Mouse (Mus musculus) B cell, adult 2 months (primary cell): ENCODE measurements around the gene Nrm.
"Not testable (repeated sequence)": the region's sequence is repeated elsewhere in the genome, so short reads cannot be mapped to it uniquely, and the experiment has no call there.

Experiments used
- DNase-seq, 2 experiments: peaks; one replicate each; pipeline ENCODE4 v3.0.0; 2022

Gene Nrm

GRCm38 (mm10) chr17:35835424-35836140, 25.5 kb upstream of the Nrm start:
- no peak for DNase-seq

DNA sequence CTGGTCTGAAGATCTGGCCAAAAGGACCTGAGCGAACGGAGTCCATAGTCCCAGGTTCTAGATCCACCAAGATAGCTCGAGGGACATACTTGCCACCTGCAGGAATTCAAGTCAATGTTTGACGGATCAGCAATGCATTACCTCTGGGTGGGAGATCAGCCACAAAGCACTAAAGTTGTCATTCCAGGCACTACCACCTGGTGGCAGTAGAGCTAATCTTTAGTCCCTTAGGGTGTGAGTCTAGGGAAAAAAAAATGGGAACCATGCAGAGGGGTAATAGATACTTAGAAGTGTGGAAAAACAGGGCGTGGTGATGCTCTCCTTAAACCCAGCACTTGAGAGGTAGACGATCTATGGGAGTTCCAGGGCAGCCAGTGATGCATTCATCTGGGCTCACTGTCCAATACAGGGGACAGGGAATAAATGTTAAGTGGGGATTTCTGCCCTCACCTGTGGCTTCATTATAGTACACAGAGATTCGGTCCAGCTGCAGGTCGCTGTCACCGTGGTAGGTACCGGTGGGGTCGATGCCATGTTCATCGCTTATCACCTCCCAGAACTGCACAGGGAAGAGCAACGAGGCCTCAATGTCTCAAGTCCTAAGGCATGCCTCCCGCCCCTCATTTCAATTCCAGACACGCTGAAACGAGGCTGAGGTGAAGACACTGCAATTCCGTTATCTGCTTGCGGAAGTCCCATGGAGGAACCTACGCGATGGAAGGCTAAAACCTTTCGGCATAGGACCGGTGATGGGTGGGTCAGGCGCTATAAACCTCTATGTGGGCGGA, 24.7 kb upstream of the Nrm start:
- DNase-seq, result peak; percentile 86 to 89

- peak; percentile 64 to 70 for DNase-seq
Observed at GRCm38 (mm10) chr17:35836991-35837422, 24.1 kb upstream of the Nrm start.

- peak; percentile 55 to 62 for DNase-seq
Observed at GRCm38 (mm10) chr17:35837487-35837886, 23.6 kb upstream of the Nrm start.

DNA sequence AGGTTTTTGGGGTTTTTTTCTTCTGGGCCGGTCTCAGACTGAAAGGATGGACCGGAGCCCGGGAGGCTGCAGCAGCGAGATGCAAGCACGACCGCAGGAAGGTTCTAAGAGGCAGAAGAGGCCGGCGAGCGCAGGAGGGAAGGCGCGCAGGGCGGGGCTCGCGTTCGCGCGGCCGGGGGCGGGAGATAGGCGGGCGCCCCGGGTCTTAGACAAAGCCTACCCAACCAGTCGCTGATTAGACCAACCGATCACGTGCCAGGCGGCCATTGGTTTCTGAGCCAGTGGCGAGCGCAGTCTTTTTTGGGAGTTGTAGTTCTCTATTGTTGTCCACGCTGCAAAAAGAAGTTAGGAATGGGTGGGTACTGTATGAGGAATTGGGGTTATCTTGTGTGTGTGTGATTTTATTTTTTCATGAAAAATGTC, 23.0 kb upstream of the Nrm start, which contains the start of gene Tubb5:
Tubb5 (minus strand) TSS at position 185 of the 423 bp plus-strand sequence.
- DNase-seq, result peak; percentile 91

DNA sequence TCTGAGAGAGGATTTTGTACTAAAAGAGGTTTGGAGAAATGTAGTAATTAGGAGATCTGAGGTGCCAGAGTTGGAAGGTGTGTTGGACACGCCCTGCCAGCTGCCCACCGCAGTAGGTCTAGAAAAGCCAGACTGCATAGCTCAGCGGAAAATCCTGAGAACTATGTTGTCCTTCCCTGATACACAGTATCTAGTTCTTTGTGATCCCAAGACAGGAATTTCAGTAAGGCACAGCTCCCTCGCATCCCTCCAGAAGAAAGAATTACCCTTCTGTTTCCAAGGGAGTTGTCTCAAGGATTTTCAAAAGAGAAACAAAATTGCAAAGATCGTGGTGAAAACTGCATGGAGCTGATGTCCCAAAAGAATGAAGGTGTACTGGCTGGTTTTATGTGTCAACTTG, 22.5 kb upstream of the Nrm start:
- DNase-seq, result no peak

GRCm38 (mm10) chr17:35839002-35839401, 22.1 kb upstream of the Nrm start:
- not testable (repeated sequence) for DNase-seq

DNA sequence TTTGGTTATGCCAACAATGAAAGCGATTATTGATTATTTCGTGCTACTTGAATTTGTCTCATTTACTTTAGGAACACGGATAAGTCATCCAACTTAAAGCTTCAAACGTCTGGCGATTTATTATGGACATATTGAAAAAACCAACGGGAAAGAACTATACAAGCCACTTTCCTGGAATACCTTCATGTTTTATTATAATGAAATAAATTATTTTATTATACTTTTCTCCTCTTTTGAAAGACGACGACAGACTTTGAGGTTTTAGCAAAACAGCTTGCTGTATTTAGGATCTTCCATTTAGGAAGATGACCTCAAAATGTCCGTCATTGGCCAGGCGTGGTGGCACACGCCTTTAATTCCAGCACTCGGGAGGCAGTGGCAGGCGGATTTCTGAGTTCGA, 20.6 kb upstream of the Nrm start:
- no peak for DNase-seq

- DNase-seq, result peak; percentile 98 to 99
Observed at GRCm38 (mm10) chr17:35841076-35841950, 19.8 kb upstream of the Nrm start, which contains the start of gene Mdc1. Gene Mdc1, plus strand, starts transcription at chr17:35841515.

DNA sequence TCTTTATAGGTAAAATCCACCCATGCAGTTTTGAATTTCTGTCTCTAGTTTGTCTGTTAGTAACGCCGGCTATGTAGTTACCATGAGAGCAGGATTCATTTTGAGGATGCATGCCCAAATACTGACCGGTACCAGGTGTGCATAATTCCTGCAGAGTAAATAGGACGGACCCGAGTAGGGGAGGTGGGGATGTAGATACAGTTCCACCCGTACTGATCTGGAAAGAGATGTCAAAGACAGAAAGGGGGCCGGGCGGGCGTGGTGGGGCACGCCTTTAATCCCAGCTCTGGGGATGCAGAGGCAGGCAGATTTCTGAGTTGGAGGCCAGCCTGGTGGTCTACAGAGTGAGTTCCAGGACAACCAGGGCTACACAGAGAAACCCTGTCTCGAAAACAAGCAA, 19.1 kb upstream of the Nrm start:
- no peak for DNase-seq

GRCm38 (mm10) chr17:35843514-35843913, 17.6 kb upstream of the Nrm start:
- peak; percentile 24 to 27 for DNase-seq

DNA sequence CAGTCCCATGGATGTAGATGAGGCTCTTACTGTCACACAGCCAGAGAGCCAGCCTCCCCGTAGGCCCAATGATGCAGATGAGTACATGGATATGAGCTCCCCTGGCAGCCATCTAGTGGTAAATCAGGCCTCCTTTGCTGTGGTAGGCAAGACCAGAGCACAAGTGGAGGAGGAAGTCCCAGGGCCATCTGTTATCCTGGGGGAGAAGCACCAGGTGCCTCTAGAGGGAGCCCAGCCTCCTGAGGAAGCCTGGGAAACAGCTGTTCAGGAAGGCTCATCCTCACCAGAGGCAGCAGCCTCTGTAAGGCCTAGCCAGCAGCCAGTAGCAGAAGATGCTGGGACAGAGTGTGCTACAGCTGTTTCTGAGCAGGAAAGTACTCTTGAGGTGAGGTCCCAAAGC, 13.0 kb upstream of the Nrm start:
- no peak for DNase-seq

GRCm38 (mm10) chr17:35850974-35851373, 10.1 kb upstream of the Nrm start:
- no peak for DNase-seq

GRCm38 (mm10) chr17:35859371-35859770, 1.7 kb upstream of the Nrm start:
- no peak for DNase-seq

DNA sequence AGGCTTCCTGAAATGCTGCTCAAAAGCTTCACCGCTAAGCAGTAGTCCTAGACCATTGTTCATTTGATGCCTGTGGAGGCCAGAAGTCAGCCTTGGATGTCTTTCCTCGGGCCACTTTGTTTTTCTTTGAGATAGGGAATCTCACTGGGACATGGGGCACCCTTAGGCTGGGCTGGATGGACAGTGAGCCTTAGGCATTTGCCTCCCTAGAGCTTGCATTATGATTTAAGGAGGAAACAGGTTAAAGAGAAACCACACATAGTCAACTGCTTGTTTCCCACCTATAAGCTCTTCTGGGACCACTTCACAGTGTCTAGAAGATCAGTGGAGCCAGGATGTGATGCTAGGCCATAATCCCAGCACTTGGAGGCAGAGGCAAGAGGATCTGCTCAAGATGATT, 1.3 kb upstream of the Nrm start:
- no peak for DNase-seq

DNA sequence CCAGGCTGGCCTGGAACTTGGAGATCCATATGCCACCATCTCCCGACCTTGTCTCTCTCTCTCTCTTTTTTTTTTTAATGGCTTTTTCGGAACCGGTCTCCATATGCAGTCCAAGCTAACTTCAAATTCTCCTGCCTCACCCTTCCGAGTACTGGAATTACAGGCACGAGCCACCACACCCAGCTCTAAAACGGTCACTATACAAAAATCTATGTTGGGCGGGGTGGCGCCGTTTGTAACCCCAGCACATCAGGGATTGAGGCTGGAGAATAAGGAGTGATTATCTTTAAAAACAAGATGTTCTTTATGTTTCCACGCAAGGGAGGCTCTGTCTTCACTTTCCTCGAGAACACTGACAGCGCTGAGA, 304 bp upstream of the Nrm start:
- DNase-seq, result no peak

- no peak for DNase-seq
Observed at GRCm38 (mm10) chr17:35864832-35865353, 3.8 kb downstream of the Nrm start.

DNA sequence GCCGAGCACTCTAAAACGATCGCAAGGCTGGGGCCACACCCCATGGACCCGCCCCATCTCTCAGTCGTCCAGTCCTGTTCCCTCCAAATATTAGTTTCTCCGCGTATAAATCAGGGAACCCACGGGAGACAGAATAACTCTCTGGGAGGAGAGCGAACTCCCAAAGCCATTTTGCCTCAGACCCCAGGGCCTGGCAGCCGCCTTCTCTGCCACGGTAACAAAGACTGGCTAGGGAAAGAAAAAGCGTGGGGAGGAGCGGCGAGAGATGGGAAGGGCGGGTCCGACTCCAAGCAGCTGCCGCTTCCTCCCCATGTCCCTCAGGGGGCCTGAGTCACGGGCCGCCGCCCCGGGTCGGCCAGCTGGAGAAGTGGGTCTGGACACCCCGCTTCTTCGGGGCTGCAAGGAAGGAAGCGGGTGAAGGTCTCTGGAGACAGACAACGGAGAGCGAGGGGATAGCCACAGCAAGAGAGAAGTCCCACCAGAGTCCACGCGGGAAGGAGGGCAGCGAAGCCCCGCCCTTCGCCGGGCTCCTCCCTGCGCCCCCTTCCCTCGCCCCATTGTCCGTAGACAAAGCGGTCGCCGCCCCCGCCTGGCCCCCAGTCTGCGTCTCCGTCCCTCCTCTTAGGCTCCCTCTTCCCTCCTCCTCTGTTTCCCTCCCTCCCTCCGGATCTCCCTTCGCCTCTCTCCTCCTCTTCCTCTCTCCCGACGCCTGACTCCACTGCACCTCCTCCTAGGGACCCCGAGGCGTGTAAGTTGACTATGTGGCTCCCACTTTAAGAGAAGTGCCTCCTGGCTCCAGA, 4.6 kb downstream of the Nrm start, which contains the start of gene Ppp1r18:
Ppp1r18 (plus strand) TSS at position 113 of the 800 bp plus-strand sequence.
- DNase-seq, result peak; percentile 58 to 61

DNA sequence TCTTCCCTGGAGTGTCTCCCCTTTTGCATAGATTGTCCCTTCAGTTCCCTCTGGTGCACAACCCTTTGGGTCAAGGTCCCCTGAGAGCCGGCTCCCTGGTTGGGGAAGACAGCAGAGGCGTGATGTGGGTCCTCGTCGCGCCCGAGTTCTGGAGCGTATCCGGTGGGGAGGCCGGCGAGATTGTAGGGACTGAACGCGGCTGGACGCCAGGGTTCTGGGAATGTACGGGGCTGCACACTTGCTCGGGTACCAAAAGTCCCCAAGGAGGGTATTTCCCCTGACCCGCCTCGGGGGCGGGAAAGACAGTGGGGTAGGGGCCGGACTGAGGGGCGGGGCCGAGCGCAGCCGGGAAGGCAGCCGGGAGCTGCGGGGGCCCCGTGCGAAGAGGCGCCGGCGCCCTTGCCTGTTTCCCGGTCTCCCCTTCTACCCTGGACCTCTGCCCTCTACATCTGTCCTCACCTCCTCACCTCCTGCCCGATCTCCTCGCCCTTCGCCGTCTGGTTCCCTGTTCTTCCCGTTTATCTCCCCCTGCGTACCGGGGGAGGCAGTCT, 5.2 kb downstream of the Nrm start:
- peak; percentile 56 to 57 for DNase-seq

DNA sequence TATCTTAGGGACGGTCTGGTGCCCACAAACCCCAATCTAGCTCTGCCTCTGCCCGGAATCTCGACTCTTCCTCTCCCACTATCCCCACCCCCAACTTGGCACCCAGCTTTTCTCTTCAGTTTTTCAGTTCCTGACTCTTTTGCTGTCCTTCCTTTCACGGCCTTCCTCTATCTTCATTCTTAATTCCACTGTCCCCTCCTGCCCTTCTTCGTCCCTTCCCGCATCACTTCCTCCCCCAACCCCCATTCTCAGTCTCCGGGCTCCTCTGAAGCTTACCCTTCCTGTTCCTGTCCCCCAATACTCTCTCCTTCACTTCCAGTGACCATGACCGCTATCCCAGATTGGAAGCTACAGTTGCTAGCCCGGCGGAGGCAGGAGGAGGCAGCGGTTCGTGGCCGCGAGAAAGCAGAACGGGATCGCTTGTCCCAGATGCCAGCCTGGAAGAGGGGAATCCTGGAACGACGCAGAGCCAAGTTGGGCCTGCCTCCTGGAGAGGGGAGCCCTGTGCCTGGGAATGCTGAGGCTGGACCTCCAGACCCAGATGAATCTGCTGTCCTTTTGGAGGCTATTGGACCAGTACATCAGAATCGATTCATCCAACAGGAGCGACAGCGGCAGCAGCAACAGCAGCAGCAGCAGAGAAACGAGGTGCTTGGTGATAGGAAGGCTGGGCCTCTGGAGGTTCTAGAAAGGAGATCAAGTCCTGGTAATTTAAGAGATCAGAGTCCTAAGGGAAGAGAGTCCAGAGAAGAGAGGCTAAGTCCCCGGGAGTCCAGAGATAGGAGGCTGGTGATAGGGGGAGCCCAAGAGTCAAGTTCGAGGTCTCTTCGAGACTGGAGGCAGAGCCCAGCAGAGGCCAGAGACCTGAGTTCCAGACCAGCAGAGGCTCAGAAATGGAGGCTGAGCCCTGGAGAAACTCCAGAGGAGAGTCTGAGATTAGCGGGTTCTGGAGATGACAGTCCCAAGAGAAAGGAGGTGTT, 6.1 kb downstream of the Nrm start:
- DNase-seq, result peak; percentile 66
